ENCODE assay signal across 13 mouse cellular contexts in the genomic region with DNA sequence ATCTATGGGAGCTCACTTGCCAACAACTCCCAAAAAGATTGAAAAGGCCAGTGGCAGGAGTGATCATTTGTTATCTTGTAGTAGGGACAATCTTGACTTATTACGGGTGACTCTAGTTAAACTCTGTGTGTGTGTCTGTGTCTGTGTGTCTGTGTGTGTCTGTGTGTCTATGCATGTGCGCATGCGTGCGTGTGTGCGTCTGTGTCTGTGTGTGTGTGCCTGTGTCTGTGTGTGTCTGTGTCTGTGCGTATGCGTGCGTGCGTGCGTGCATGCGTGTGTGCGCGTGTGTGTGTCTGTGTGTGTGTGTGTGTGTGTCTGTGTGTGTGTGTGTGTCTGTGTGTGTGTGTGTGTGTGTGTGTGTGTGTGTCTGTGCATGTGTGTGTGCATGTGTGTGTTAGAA.
"Had no signal": no experiment of that assay in that cellular context is flagged by ENCODE, and none has a peak within 500 bp of the region (broad histone marks: within the 10 kb centered on the region; RNA-seq: fewer than 3 reads in every experiment).

No protein-coding gene starts in this region.

- H3K4me1 ChIP-seq: limb, embryonic 15.5 days; liver, embryonic 12.5 days; midbrain, embryonic 12.5 days had no signal

- H3K27me3 ChIP-seq: limb, embryonic 15.5 days; liver, embryonic 12.5 days; midbrain, embryonic 12.5 days had no signal

- H3K9ac ChIP-seq: limb, embryonic 15.5 days; liver, embryonic 12.5 days; lung, embryonic 14.5 days; midbrain, embryonic 12.5 days had no signal

- ATAC-seq: liver, embryonic 12.5 days had no signal

- H3K4me2 ChIP-seq: limb, embryonic 15.5 days; liver, embryonic 12.5 days; lung, embryonic 14.5 days; midbrain, embryonic 12.5 days had no signal

- H3K4me3 ChIP-seq: limb, embryonic 15.5 days; liver, embryonic 12.5 days; midbrain, embryonic 12.5 days had no signal

- H3K36me3 ChIP-seq: limb, embryonic 15.5 days; liver, embryonic 12.5 days; midbrain, embryonic 12.5 days had no signal

- H3K27ac ChIP-seq: kidney, postnatal 0 days; limb, embryonic 15.5 days; liver, embryonic 12.5 days; midbrain, embryonic 12.5 days; stomach, postnatal 0 days had no signal

- DNase-seq: kidney, adult 11 months; kidney, adult 9 months; kidney, postnatal 36 days; lung, embryonic 14.5 days; lung, postnatal 10 days; lung, postnatal 4 days; right cerebral cortex, adult 18-20 months; thymus, postnatal 4 days had no signal

- H3K9me3 ChIP-seq: limb, embryonic 15.5 days; liver, embryonic 12.5 days; midbrain, embryonic 12.5 days had no signal
